Mouse (Mus musculus) testis, adult 2 months (tissue): ENCODE measurements at regions not wholly inside any gene's neighbourhood (a gene's known extent, or its start where the extent isn't known, plus 50 kb on each side); places are given as distances from the start of the nearest gene placed in this dataset.

ENCODE experiments used
- CTCF ChIP-seq: fragments of 200-500 bp; IDR thresholded peaks from 2 replicates; pipeline ENCODE4 v1.5.1; 2012; ENCODE audit warnings: low read depth, mild to moderate bottlenecking, inconsistent platforms, low read length, moderate library complexity; ENCODE audit not compliant: control insufficient read depth, insufficient read depth, insufficient replicate concordance
- POLR2A ChIP-seq: fragments of 200-500 bp; IDR thresholded peaks from 2 replicates; pipeline ENCODE4 v1.6.1; 2012; ENCODE audit warnings: low read depth, mild to moderate bottlenecking, inconsistent platforms, low read length, moderate library complexity; ENCODE audit not compliant: control insufficient read depth

GRCm38 (mm10) chr8:126657546-126657945, 63.8 kb upstream of the Irf2bp2 start:
- TF ChIP-seq POLR2A (no peak), CTCF (no peak)
